ENCODE assay signal across 1 mouse cellular context in genomic region chr9:14409153-14409552, GRCm38 (mm10).
TF ChIP-seq lines count a peak whose summit lies in the region.

No protein-coding gene starts in this region.

TF ChIP-seq in MEL, 35 proteins besides CTCF, POLR2A, EP300 and RAD21 (continued from another document):
- TF ChIP-seq SIN3A (IDR thresholded peaks at IDR 0.05; ENCODE audit: low read length) (peak; percentile 20), POLR2AphosphoS2 (IDR thresholded peaks at IDR 0.05; ENCODE audit: low read length) (no peak), MYB (IDR thresholded peaks at IDR 0.05; ENCODE audit: low read depth, low read length) (no peak), MAFK (IDR thresholded peaks at IDR 0.05; ENCODE audit: borderline replicate concordance, low read depth, low read length) (no peak), TAL1 (IDR thresholded peaks at IDR 0.05; ENCODE audit: low read length) (peak; percentile 48), ETS1 (IDR thresholded peaks at IDR 0.05; ENCODE audit: low read depth, low read length) (no peak; the same call in 1 of the 2 replicates), ZNF384 (IDR thresholded peaks at IDR 0.05; ENCODE audit: low read depth, low read length) (no peak)
